Mouse (Mus musculus): ENCODE data around the gene Iqcf3.

Gene Iqcf3

GRCm38 (mm10) chr9:106454071-106454761 is 107.2 kb downstream of the Iqcf3 start:
- DNase-seq (ENCODE audit: low read depth), result no peak

GRCm38 (mm10) chr9:106453271-106454070 is 108.0 kb downstream of the Iqcf3 start, which contains the start of gene Pcbp4:
Gene Pcbp4, plus strand, starts transcription at chr9:106453291.
- no peak for DNase-seq (ENCODE audit: low read depth)

All from c-Kit-positive CD71-positive TER-119-negative erythroid progenitor cells, embryonic 14.5 days (primary cell).